Mouse (Mus musculus): ENCODE results near the gene Gkn3. TPM values are rescaled to one million over a fixed set of nuclear protein-coding genes. Genes with fewer than 3 reads are reported as not detected.

Gkn3 gene
- not detected for total RNA-seq (2023)

GRCm38 (mm10) chr6:87388877-87389276 is at the start of gene Gkn3:
TSS of gene Gkn3 (minus strand) at chr6:87388935.

GRCm38 (mm10) chr6:87428487-87429044 is 39.8 kb upstream of the Gkn3 start, which contains the start of gene Bmp10:
TSS of gene Bmp10 (plus strand) at chr6:87428994.

GRCm38 (mm10) chr6:87373057-87373456 is 15.7 kb downstream of the Gkn3 start, which contains the start of gene Gkn2:
TSS of gene Gkn2 (plus strand) at chr6:87373357.

DNA sequence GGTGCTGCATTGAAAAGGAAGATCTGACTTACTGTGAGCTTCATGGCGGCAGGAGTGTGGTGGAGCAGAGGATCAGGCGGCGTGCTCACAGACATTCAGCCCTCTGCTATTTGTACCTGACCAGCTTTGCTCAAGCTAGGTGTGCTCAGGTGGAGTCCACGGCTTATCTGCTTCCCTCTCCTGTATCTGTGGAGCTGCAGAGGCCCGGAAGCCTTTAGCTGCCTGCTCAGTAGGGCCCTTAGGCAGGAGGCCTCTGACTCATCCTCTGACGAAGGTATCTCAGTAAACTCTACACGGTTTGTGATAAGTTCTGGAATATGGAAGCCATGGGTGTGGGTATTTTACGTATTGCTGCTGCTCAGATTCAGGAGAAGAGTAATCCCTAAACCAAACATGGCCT is 37.9 kb downstream of the Gkn3 start, which contains the start of gene Gkn1:
Gene Gkn1, minus strand, starts transcription at position 114 of the 400 bp plus-strand sequence.

GRCm38 (mm10) chr6:87335091-87335934 is 53.4 kb downstream of the Gkn3 start, which contains the start of gene Antxr1:
TSS of gene Antxr1 (minus strand) at chr6:87335821.

Other genes starting within 250 kb of the Gkn3 start
- not detected for gene Antxr1, start 53.1 kb downstream of the Gkn3 start, total RNA-seq (2023)
- not detected for gene Gkn1, start 38.0 kb downstream of the Gkn3 start, total RNA-seq (2023)
- gene Gkn2, start 15.6 kb downstream of the Gkn3 start, total RNA-seq (2023): not detected
- gene Bmp10, start 40.1 kb upstream of the Gkn3 start, total RNA-seq (2023): not detected
- 86.4 TPM for gene Arhgap25, start 144.3 kb upstream of the Gkn3 start, total RNA-seq (2023)
- not detected for gene Prokr1, start 201.8 kb upstream of the Gkn3 start, total RNA-seq (2023)

Data from CD4-positive naive resting alpha-beta T cell, adult 76 days (primary cell).